Mouse (Mus musculus): ENCODE data around the gene Olfr403. TPM values are rescaled to one million over a fixed set of nuclear protein-coding genes. Genes with fewer than 3 reads are reported as not detected.

The Olfr403 gene
- total and polyA plus RNA-seq, 3 experiments: not detected

DNA sequence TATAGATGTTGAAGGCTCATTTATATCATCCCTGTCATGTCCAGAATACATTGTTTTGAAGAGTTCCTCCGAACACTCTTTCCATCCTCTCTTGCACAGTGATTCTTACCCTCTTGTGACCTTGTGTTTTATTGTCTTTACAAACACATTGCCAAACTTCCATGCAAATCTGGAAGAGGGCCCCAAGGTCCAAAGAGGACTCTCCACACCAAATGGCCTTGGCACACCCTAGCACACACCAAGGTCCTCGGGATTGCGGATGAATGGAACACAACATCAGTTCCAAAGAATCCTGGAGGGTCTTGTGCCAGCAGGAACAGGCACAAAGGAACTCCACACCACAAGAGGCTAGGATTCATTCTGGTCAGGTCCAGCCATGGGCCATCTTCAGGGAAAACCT is 55.2 kb downstream of the Olfr403 start:
- H3K27me3 ChIP-seq (replicated peaks): peaks cover 34% of the 10 kb centered on the region
- no peak overlapping the region for H3K4me3 ChIP-seq (replicated peaks in 1 of 3; ENCODE audit: low read depth in 2 of 3, low read length in 2 of 3, poor library complexity in 1 of 3)
- dilution Hi-C loops (cut with MboI; ENCODE audit: extremely low pct_ligation_motif_present, extremely low pct_unique_long_range_greater_than_20kb, low sequenced_read_pairs) (no loop called here), in situ Hi-C loops (cut with MboI; ENCODE audit: low pct_ligation_motif_present, low pct_unique_long_range_greater_than_20kb, low sequenced_read_pairs) (no loop called here)
- no peak overlapping the region for H3K27ac ChIP-seq (ENCODE audit: insufficient read depth, low read depth)
- H3K36me3 ChIP-seq (replicated peaks in 1 of 2; ENCODE audit: control insufficient read depth in 1 of 2, insufficient read depth in 1 of 2, low read length in 1 of 2): no peaks in the 10 kb centered on the region
- no peaks in the 10 kb centered on the region for H3K9me3 ChIP-seq (replicated peaks; ENCODE audit: low read length)
- H3K4me1 ChIP-seq (ENCODE audit: control insufficient read depth in 1 of 2, insufficient read depth in 2 of 2): no peaks in the 10 kb centered on the region
- no peak overlapping the region for H3K9ac ChIP-seq (ENCODE audit: insufficient read depth, low read depth)
- no peak for DNase-seq (ENCODE audit: extremely low read depth)
- TF ChIP-seq BHLHE40 (IDR thresholded peaks at IDR 0.05; ENCODE audit: low read depth, low read length) (no peak), ETS1 (conservative IDR thresholded peaks at IDR 0.05; ENCODE audit: low read depth, low read length) (no peak), GABPA (IDR thresholded peaks at IDR 0.05; ENCODE audit: insufficient replicate concordance, low read depth, low read length) (no peak), E2F4 (IDR thresholded peaks at IDR 0.05; ENCODE audit: insufficient replicate concordance, low read depth, low read length) (no peak), ZMIZ1 (IDR thresholded peaks at IDR 0.05; ENCODE audit: low read depth, low read length) (no peak), EP300 (IDR thresholded peaks at IDR 0.05; ENCODE audit: low read length) (no peak), RAD21 (IDR thresholded peaks at IDR 0.05; ENCODE audit: low read depth, low read length) (no peak), SMC3 (IDR thresholded peaks at IDR 0.05; ENCODE audit: low read depth, low read length) (no peak), KAT2A (IDR thresholded peaks at IDR 0.05; ENCODE audit: insufficient replicate concordance, low read length) (no peak)
- no peak overlapping the region for H3K4me2 ChIP-seq (ENCODE audit: insufficient read depth, low read depth, poor library complexity, severe bottlenecking)
- no peaks in the 10 kb centered on the region for H3K79me2 ChIP-seq (replicated peaks; ENCODE audit: control insufficient read depth, extremely low read depth, insufficient read depth, poor library complexity, severe bottlenecking)

Other genes with a start within 250 kb of the Olfr403 start
- not detected in 2 replicates for gene Olfr23, start 249.6 kb upstream of the Olfr403 start, total RNA-seq (2012; rRNA removed)
- not detected in 2 replicates for gene Olfr23, start 249.6 kb upstream of the Olfr403 start, total RNA-seq (2014; rRNA removed)
- not detected in 2 replicates for gene Olfr23, start 249.6 kb upstream of the Olfr403 start, polyA plus RNA-seq (2012; ENCODE audit: insufficient read length, low read depth)
- gene Olfr397, start 225.4 kb upstream of the Olfr403 start, total RNA-seq (2012; rRNA removed): not detected in 2 replicates
- gene Olfr397, start 225.4 kb upstream of the Olfr403 start, total RNA-seq (2014; rRNA removed): not detected in 2 replicates
- not detected in 2 replicates for gene Olfr397, start 225.4 kb upstream of the Olfr403 start, polyA plus RNA-seq (2012; ENCODE audit: insufficient read length, low read depth)
- gene Olfr398, start 195.8 kb upstream of the Olfr403 start, total RNA-seq (2012; rRNA removed): not detected in 2 replicates
- gene Olfr398, start 195.8 kb upstream of the Olfr403 start, total RNA-seq (2014; rRNA removed): not detected in 2 replicates
- gene Olfr398, start 195.8 kb upstream of the Olfr403 start, polyA plus RNA-seq (2012; ENCODE audit: insufficient read length, low read depth): not detected in 2 replicates
- not detected in 2 replicates for gene Olfr139, start 129.7 kb upstream of the Olfr403 start, total RNA-seq (2012; rRNA removed)
- not detected in 2 replicates for gene Olfr139, start 129.7 kb upstream of the Olfr403 start, total RNA-seq (2014; rRNA removed)
- not detected in 2 replicates for gene Olfr139, start 129.7 kb upstream of the Olfr403 start, polyA plus RNA-seq (2012; ENCODE audit: insufficient read length, low read depth)
- not detected in 2 replicates for gene Olfr399, start 129.6 kb upstream of the Olfr403 start, total RNA-seq (2012; rRNA removed)
- gene Olfr399, start 129.6 kb upstream of the Olfr403 start, total RNA-seq (2014; rRNA removed): not detected in 2 replicates
- not detected in 2 replicates for gene Olfr399, start 129.6 kb upstream of the Olfr403 start, polyA plus RNA-seq (2012; ENCODE audit: insufficient read length, low read depth)
- not detected in 2 replicates for gene Zfp616, start 116.3 kb upstream of the Olfr403 start, total RNA-seq (2012; rRNA removed)
- gene Zfp616, start 116.3 kb upstream of the Olfr403 start, total RNA-seq (2014; rRNA removed): not detected in 2 replicates
- not detected in 2 replicates for gene Zfp616, start 116.3 kb upstream of the Olfr403 start, polyA plus RNA-seq (2012; ENCODE audit: insufficient read length, low read depth)
- gene Olfr401, start 72.5 kb upstream of the Olfr403 start, total RNA-seq (2012; rRNA removed): not detected in 2 replicates
- not detected in 2 replicates for gene Olfr401, start 72.5 kb upstream of the Olfr403 start, total RNA-seq (2014; rRNA removed)
- not detected in 2 replicates for gene Olfr401, start 72.5 kb upstream of the Olfr403 start, polyA plus RNA-seq (2012; ENCODE audit: insufficient read length, low read depth)
- gene Olfr402, start 32.7 kb upstream of the Olfr403 start, total RNA-seq (2012; rRNA removed): not detected in 2 replicates
- not detected in 2 replicates for gene Olfr402, start 32.7 kb upstream of the Olfr403 start, total RNA-seq (2014; rRNA removed)
- not detected in 2 replicates for gene Olfr402, start 32.7 kb upstream of the Olfr403 start, polyA plus RNA-seq (2012; ENCODE audit: insufficient read length, low read depth)
- gene Olfr43, start 25.1 kb downstream of the Olfr403 start, total RNA-seq (2012; rRNA removed): not detected in 2 replicates
- not detected in 2 replicates for gene Olfr43, start 25.1 kb downstream of the Olfr403 start, total RNA-seq (2014; rRNA removed)
- gene Olfr43, start 25.1 kb downstream of the Olfr403 start, polyA plus RNA-seq (2012; ENCODE audit: insufficient read length, low read depth): not detected in 2 replicates
- not detected in 2 replicates for gene Olfr406, start 73.6 kb downstream of the Olfr403 start, total RNA-seq (2012; rRNA removed)
- gene Olfr406, start 73.6 kb downstream of the Olfr403 start, total RNA-seq (2014; rRNA removed): not detected in 2 replicates
- not detected in 2 replicates for gene Olfr406, start 73.6 kb downstream of the Olfr403 start, polyA plus RNA-seq (2012; ENCODE audit: insufficient read length, low read depth)
- not detected in 2 replicates for gene Olfr59, start 97.5 kb downstream of the Olfr403 start, total RNA-seq (2012; rRNA removed)
- not detected in 2 replicates for gene Olfr59, start 97.5 kb downstream of the Olfr403 start, total RNA-seq (2014; rRNA removed)
- not detected in 2 replicates for gene Olfr59, start 97.5 kb downstream of the Olfr403 start, polyA plus RNA-seq (2012; ENCODE audit: insufficient read length, low read depth)
- gene Olfr410, start 151.8 kb downstream of the Olfr403 start, total RNA-seq (2012; rRNA removed): not detected in 2 replicates
- not detected in 2 replicates for gene Olfr410, start 151.8 kb downstream of the Olfr403 start, total RNA-seq (2014; rRNA removed)
- not detected in 2 replicates for gene Olfr410, start 151.8 kb downstream of the Olfr403 start, polyA plus RNA-seq (2012; ENCODE audit: insufficient read length, low read depth)
- not detected in 2 replicates for gene Olfr411, start 166.4 kb downstream of the Olfr403 start, total RNA-seq (2012; rRNA removed)
- not detected in 2 replicates for gene Olfr411, start 166.4 kb downstream of the Olfr403 start, total RNA-seq (2014; rRNA removed)
- not detected in 2 replicates for gene Olfr411, start 166.4 kb downstream of the Olfr403 start, polyA plus RNA-seq (2012; ENCODE audit: insufficient read length, low read depth)
- not detected in 2 replicates for gene Olfr412, start 175.8 kb downstream of the Olfr403 start, total RNA-seq (2012; rRNA removed)
- gene Olfr412, start 175.8 kb downstream of the Olfr403 start, total RNA-seq (2014; rRNA removed): not detected in 2 replicates
- gene Olfr412, start 175.8 kb downstream of the Olfr403 start, polyA plus RNA-seq (2012; ENCODE audit: insufficient read length, low read depth): not detected in 2 replicates

All from CH12.LX (cell line).